Mouse (Mus musculus) macrophage (primary cell): ENCODE results near the gene Nkapl. TPM values are rescaled to one million over a fixed set of nuclear protein-coding genes. Genes with fewer than 3 reads are reported as not detected.

ENCODE experiments used
- H3K27ac ChIP-seq: fragments of 350-480 bp; formaldehyde crosslinking; 2 replicates; pipeline ENCODE4 v1.9.0; 2021
- H3K36me3 ChIP-seq: fragments of 350-480 bp; formaldehyde crosslinking; 2 replicates; pipeline ENCODE4 v1.9.0; 2021; ENCODE audit errors: inconsistent target
- H3K4me3 ChIP-seq: fragments of 350-480 bp; formaldehyde crosslinking; 2 replicates; pipeline ENCODE4 v1.9.0; 2021; ENCODE audit errors: inconsistent target
- H3K79me2 ChIP-seq: fragments of 350-480 bp; formaldehyde crosslinking; 2 replicates; pipeline ENCODE4 v1.9.0; 2021; ENCODE audit errors: inconsistent target
- WGBS: methylation state at CpG from one replicate; pipeline ENCODE4 v1.1.7; 2026; ENCODE audit warnings: inconsistent platforms; ENCODE audit not compliant: missing documents; 5-methylcytosine and 5-hydroxymethylcytosine counted together
- polyA plus RNA-seq: library from polyadenylated mRNA; stranded (reverse); fragments of 250-400 nt; gene quantifications from 3 replicates; pipeline ENCODE4 v1.2.4, GENCODE M21; 2018; ENCODE audit warnings: inconsistent platforms

The Nkapl gene
- polyA plus RNA-seq, 1 experiment from 2014 or later, result 0.29 TPM

DNA sequence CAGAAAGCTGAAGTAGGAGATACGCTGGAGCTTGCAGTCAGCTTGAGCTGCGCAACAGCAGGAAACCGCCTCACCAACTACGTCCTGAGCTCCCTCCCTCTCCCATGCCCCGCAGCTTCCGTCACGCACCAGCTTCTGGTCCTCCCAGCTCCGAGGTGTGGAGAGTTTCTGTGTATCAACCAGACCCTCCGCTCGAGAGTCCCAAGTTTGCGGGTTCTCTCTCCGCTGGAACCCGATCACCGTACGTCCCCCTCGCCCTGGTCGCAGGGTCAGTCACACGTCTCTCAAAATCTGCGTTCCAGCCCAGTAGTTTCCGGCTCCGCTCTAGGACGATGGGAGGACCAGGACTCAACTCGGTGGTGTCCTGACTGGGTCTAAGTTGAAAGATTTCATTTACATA is 14.9 kb downstream of the Nkapl start, which contains the start of gene Zscan26:
Gene Zscan26 (minus strand): TSS at position 282 of the 400 bp plus-strand sequence.
- 0% methylated on average over 21 of the region's 23 CpGs for WGBS
- Histone ChIP-seq H3K36me3 (peaks cover 7% of the 10 kb centered on the region; the same call in 1 of the 2 replicates), H3K79me2 (peaks cover 50% of the 10 kb centered on the region), H3K27ac (peak within 1 kb of the TSS; percentile 63), H3K4me3 (peak within 1 kb of the TSS; percentile 86)

DNA sequence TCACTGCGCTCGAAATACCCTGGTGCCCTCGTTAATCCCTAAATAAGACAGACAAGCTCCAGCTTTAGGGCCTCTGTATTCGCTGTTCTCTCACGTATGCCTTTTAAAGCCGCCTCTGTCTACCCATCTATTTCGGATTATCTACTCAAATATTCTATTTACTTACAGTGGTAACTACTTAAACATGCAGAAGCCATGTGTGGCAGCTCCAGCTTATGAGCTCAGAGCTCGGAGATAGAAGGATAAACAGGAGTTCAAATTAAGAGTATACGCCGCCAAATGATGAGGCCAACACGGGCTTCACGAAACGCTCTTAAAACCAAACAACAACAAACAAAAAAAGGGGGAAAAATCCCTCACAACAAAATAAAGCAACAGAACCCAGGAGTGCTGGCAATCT is 15.3 kb downstream of the Nkapl start:
- H3K36me3 ChIP-seq, result peaks cover 11% of the 10 kb centered on the region
- peak overlapping the region; percentile 63 for H3K27ac ChIP-seq
- H3K79me2 ChIP-seq, result peaks cover 50% of the 10 kb centered on the region
- peak overlapping the region; percentile 86 for H3K4me3 ChIP-seq
- 2% methylated on average over 13 of the region's 13 CpGs for WGBS

DNA sequence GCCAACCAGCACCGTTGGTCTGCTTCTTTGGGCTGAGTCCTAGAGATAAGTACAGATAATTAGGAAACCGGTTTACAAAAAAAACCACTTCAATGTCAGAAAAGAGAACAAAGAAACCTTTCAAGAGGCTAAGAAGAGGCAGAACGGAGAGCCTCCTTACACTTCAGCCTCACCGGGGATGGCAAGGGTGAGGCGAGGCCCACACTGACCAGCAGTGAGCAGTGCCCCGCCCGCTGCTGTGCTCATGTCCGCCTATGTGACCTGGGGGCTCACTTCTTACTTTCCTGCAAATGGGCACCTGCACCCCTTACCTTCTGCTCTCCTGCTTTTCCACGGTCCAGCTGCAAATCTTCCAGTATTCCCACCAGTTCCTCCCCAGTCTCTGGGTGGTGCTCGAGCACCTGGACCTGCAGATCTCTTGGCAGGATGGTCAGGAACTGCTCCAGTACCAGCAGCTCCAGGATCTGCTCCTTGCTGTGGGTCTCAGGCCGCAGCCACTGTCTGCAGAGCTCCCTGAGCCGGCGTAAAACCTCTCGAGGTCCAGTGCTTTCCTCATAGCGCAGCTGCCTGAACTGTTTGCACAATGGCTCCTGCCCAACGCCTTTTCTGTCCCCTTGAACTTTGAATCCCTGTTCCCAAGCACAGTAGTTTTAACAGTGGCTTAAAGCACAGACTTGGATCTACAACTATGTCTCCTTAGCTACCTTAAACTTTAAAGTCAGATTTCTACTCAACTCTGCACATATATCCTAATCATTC is 20.3 kb downstream of the Nkapl start:
- 92% methylated on average over 13 of the region's 16 CpGs for WGBS
- peaks cover 42% of the 10 kb centered on the region for H3K36me3 ChIP-seq

DNA sequence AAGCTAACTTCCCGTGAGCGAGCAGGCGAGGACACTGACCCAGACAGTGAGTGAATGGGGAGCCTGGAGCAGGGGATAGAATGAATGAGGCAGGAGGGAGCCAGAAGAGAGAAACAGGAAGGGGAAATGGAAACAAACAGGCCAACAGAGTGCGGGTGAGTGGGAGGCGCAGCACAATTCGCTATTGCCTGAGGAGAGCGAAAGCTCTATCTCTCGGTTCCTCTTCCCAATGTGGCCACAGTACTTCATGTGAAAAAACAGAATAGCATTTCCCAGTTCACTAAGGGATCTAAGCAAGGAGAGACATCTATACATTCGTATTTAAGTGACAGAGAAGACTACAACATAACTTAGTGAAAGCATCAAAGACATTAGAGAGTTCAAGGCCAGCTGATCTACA is 21.5 kb downstream of the Nkapl start:
- Histone ChIP-seq H3K36me3 (peaks cover 42% of the 10 kb centered on the region), H3K4me3 (no peak overlapping the region), H3K27ac (no peak overlapping the region), H3K79me2 (peaks cover 33% of the 10 kb centered on the region)
- 63% methylated on average over 9 of the region's 9 CpGs for WGBS

More for the DNA sequence above, 20.3 kb downstream of the Nkapl start:
- Histone ChIP-seq H3K4me3 (no peak overlapping the region), H3K27ac (no peak overlapping the region), H3K79me2 (peaks cover 45% of the 10 kb centered on the region)

DNA sequence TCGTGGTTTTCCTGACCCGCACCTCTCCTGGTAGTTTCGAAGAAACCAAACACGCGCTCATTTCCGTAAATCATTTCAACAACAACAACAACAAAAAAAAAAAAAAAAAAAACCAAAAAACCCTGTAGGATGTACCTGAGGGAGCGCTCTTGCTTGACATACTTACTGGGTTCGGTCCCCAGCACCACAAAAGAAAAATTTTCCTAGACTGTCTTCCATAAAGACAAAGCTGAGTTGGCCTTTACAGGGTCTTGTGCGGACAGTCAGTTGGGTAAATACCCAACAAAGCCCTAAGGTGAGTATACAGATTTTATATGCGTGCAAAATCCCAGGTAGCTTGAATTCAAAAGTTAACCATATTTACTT is 27.1 kb downstream of the Nkapl start:
- H3K36me3 ChIP-seq, result peaks cover 23% of the 10 kb centered on the region; the same call in 1 of the 2 replicates
- WGBS, result 44% methylated on average over 8 of the region's 10 CpGs
- no peaks in the 10 kb centered on the region for H3K79me2 ChIP-seq
- H3K4me3 ChIP-seq, result peak overlapping the region; percentile 35; the same call in 1 of the 2 replicates
- H3K27ac ChIP-seq, result no peak overlapping the region

DNA sequence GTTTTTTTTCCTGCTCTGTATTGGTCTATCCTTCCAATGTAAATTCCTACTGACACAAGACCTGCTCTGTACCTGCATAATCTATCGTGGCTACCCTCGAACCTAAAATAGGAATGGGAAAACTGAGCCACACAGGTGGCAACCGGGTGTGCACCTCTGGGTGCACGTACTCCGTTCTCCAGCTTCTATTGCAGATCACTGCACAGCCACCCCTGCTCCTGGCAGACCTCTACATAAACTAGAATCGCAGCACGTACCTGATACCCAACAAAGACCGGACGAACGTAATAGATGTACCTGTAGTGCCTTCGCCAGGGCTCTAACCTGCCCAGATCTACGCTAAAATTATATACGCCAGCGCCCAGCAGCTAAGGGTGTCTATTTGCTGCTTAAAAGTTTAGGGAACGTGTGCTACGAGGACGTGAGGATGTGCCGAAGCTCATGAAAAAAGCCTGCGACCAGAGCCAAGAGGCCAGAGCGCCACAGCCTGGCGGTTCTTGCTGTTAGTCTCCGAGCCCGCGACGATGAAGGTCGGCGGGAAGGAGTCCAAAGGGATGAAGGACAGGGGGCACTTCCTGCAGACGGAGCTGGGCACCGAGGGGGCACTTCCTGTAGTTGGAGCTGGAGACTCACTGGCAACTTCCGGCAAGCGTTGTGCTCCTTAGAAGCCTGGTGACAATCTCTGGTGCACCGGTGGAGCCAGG is 27.7 kb downstream of the Nkapl start, which contains the start of gene Pgbd1:
Gene Pgbd1 (minus strand): TSS at position 556 of the 704 bp plus-strand sequence.
- Histone ChIP-seq H3K27ac (no peak within 1 kb of the TSS), H3K4me3 (peak within 1 kb of the TSS; percentile 35), H3K36me3 (peaks cover 19% of the 10 kb centered on the region; the same call in 1 of the 2 replicates), H3K79me2 (no peaks in the 10 kb centered on the region)
- under 1% methylated on average over 31 of the region's 32 CpGs for WGBS

DNA sequence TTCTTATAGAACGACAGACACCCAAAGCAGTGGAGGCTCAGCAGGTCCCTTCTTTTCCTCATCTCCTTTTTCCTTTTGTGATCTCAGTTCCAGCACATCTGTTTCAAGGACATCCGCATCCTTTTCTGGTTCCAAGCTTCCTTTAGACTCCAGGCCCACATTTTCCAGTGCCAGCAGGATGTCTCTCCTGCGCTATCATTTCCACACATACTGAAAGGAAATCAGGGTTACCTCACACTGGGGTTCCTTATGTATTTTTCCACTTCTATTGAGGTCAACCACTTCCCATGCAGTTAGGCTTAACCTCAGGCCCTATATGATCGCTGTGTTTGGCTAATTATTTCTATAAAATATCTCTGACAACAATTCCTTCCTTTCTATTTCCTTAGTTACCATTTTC is 32.8 kb downstream of the Nkapl start:
- WGBS, result 78% methylated on average over 4 of the region's 4 CpGs

DNA sequence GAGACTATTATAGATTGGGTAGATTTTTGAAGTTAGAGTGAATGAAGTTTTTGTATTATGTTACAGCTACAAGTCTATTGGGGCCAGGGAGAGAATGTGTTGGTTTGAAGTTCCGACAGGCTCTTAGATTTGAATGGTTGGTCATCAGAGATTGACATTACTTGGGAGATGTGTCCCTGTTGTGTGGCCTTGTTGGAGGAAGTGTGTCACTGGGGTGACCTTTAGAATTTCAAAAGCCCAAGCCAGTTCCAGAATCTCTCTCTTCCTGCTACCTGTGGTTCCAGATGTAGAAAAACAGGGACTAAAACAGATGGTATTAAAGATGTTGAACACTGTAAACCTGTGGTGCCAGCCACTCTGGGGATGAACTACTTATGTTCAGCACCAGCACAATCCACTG is 40.7 kb downstream of the Nkapl start:
- H3K79me2 ChIP-seq, result no peaks in the 10 kb centered on the region
- WGBS, result 100% methylated on average over 1 of the region's 1 CpGs
- no peaks in the 10 kb centered on the region for H3K36me3 ChIP-seq
- no peak overlapping the region for H3K27ac ChIP-seq
- no peak overlapping the region for H3K4me3 ChIP-seq

More for the DNA sequence above, 32.8 kb downstream of the Nkapl start:
- no peaks in the 10 kb centered on the region for H3K79me2 ChIP-seq
- H3K36me3 ChIP-seq, result no peaks in the 10 kb centered on the region
- no peak overlapping the region for H3K4me3 ChIP-seq
- H3K27ac ChIP-seq, result no peak overlapping the region

DNA sequence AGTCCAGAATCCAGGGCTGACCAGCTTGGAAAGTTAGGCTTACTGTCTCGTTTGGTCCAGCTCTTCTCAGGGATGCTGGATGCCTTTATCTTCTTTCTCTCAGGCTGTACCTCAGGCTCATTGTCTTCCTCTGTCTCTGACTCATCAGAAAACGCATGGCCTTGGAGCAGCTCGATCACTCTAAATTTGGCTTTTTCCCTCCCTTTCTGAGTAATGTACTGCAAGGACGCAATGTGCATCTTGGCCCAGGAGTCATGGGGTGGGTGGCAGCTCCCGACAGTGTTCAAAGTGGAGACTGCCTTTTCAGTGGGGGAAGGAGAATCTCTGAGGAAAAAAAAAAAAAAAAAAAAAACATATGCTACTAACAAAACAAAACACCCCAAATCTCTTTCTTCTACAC is 45.0 kb downstream of the Nkapl start:
- Histone ChIP-seq H3K36me3 (no peaks in the 10 kb centered on the region), H3K27ac (no peak overlapping the region), H3K79me2 (no peaks in the 10 kb centered on the region), H3K4me3 (no peak overlapping the region)
- WGBS, result 84% methylated on average over 5 of the region's 5 CpGs

DNA sequence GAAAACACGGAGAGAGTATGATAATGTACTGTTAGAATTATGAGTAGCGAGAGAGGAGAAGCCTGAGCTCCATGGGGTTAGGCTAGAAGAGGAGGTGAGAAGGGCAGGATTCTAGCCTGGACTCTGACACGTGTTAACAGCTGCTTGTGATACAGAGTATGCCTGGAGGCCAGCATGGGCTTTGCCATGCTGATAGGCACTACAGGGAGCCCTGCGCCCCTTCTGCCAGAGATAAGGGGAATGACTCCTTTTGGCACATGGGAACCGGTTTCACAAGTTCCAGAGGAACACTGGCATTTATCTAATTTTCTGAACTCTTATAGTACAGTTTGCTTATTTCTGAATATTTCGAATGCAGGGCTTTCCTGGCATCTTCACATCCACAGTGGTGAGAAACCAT is 49.4 kb downstream of the Nkapl start:
- 86% methylated on average over 6 of the region's 6 CpGs for WGBS
- no peak overlapping the region for H3K4me3 ChIP-seq
- no peak overlapping the region for H3K27ac ChIP-seq

DNA sequence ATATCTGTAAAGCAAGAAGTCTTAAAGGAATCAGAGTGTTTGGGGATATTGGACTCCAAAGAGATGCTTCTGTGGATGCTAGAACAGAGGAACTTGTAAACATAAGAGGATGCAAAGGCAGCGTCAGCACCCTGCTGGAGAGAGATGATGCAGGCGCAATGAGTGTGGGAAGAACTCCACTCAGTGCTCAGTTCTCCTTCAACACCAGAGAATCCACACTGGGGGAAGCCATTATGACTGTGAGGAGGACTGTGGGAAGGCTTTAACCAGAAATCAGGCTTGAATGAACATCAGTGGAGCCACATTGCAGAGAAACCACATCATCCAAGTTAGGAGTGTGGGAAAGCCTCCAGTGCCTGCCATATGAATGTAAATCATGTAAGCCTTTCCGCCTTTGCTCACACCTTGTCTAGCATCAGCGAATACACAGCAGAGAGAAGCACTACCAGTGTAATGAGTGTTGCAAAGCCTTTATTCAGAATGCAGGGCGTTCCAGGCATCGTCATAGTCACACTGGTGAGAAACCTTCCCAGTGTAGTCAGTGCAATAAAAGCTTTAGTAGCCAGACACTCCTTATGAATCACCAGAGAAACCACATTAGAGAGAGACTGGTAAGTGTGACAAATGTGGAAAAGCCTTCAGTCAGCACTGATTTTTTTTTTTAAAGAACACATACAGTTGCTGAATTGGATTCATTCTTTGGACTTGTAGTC is 50.9 kb downstream of the Nkapl start:
- Histone ChIP-seq H3K27ac (no peak overlapping the region), H3K79me2 (no peaks in the 10 kb centered on the region), H3K36me3 (no peaks in the 10 kb centered on the region), H3K4me3 (no peak overlapping the region)
- WGBS, result 78% methylated on average over 6 of the region's 6 CpGs

More for the DNA sequence above, 49.4 kb downstream of the Nkapl start:
- Histone ChIP-seq H3K36me3 (no peaks in the 10 kb centered on the region), H3K79me2 (no peaks in the 10 kb centered on the region)

Other genes starting within 250 kb of the Nkapl start
- gene Gpx5, start 175.8 kb downstream of the Nkapl start, polyA plus RNA-seq, result not detected in 3 replicates
- gene Gpx6, start 156.4 kb downstream of the Nkapl start, polyA plus RNA-seq, result not detected in 3 replicates
- gene Olfr1367, start 121.6 kb downstream of the Nkapl start, polyA plus RNA-seq, result not detected in 3 replicates
- 3.2 to 5.9 TPM (median 4.1 TPM) in 3 replicates for gene Zscan12, start 105.7 kb downstream of the Nkapl start, polyA plus RNA-seq
- 19.2 to 36.6 TPM (median 20.7 TPM) in 3 replicates for gene Zkscan3, start 65.8 kb downstream of the Nkapl start, polyA plus RNA-seq
- gene Pgbd1, start 27.5 kb downstream of the Nkapl start, polyA plus RNA-seq, result not detected in 3 replicates
- gene Zscan26, start 14.8 kb downstream of the Nkapl start, polyA plus RNA-seq, result 11.1 to 21.4 TPM (median 17.0 TPM) in 3 replicates
- 0.47 to 0.84 TPM (median 0.63 TPM) in 3 replicates for gene Zkscan4, start 10.4 kb upstream of the Nkapl start, polyA plus RNA-seq
- not detected in 3 replicates for gene Gm10065, start 10.9 kb upstream of the Nkapl start, polyA plus RNA-seq
- gene AK157302, start 26.7 kb upstream of the Nkapl start, polyA plus RNA-seq, result 0.11 to 0.38 TPM (median 0.23 TPM) in 3 replicates
- 3.8 to 14.2 TPM (median 11.7 TPM) in 3 replicates for gene Gm11273, start 32.9 kb upstream of the Nkapl start, polyA plus RNA-seq
- 3.0 to 3.6 TPM (median 3.4 TPM) in 3 replicates for gene Zkscan8, start 62.6 kb upstream of the Nkapl start, polyA plus RNA-seq
- gene Olfr1366, start 74.3 kb upstream of the Nkapl start, polyA plus RNA-seq, result not detected in 3 replicates
- gene Olfr1535, start 91.4 kb upstream of the Nkapl start, polyA plus RNA-seq, result not detected in 3 replicates
- gene Olfr1364, start 113.2 kb upstream of the Nkapl start, polyA plus RNA-seq, result not detected in 3 replicates
- not detected in 3 replicates for gene Olfr1362, start 145.5 kb upstream of the Nkapl start, polyA plus RNA-seq
- not detected in 3 replicates for gene Olfr11, start 174.0 kb upstream of the Nkapl start, polyA plus RNA-seq
- gene Olfr1361, start 194.9 kb upstream of the Nkapl start, polyA plus RNA-seq, result not detected in 3 replicates
- not detected in 3 replicates for gene Olfr1360, start 208.9 kb upstream of the Nkapl start, polyA plus RNA-seq
- gene Olfr1359, start 229.6 kb upstream of the Nkapl start, polyA plus RNA-seq, result not detected in 3 replicates
- not detected in 3 replicates for gene Hist1h2bl, start 247.6 kb upstream of the Nkapl start, polyA plus RNA-seq
- not detected in 3 replicates for gene Hist1h2ai, start 247.9 kb upstream of the Nkapl start, polyA plus RNA-seq
- gene Hist1h3h, start 249.2 kb upstream of the Nkapl start, polyA plus RNA-seq, result 1.6 TPM in 1 of 3 replicates, not detected in the others